Mouse (Mus musculus): ENCODE data around the gene Pde11a.
A peak's percentile ranks its signal among the peaks of the same experiment; 100 is the strongest.

The Pde11a gene

GRCm38 (mm10) chr2:76323185-76323875 lies 15.2 kb downstream of the Pde11a start:
- no peak for DNase-seq (ENCODE audit: low read depth, low spot score)

- DNase-seq (ENCODE audit: low read depth, low spot score) = no peak
Measured at GRCm38 (mm10) chr2:76320336-76320735, 18.2 kb downstream of the Pde11a start.

GRCm38 (mm10) chr2:76319231-76319630 lies 19.3 kb downstream of the Pde11a start:
- no peak for DNase-seq (ENCODE audit: low read depth, low spot score)

GRCm38 (mm10) chr2:76287671-76288070 lies 50.9 kb downstream of the Pde11a start:
- no peak for DNase-seq (ENCODE audit: low read depth, low spot score)

GRCm38 (mm10) chr2:76286288-76286740 lies 52.3 kb downstream of the Pde11a start:
- no peak for DNase-seq (ENCODE audit: low read depth, low spot score)

GRCm38 (mm10) chr2:76285150-76285549 lies 53.4 kb downstream of the Pde11a start:
- no peak for DNase-seq (ENCODE audit: low read depth, low spot score)

GRCm38 (mm10) chr2:76283378-76284132 lies 55.0 kb downstream of the Pde11a start:
- DNase-seq (ENCODE audit: low read depth, low spot score) = peak; percentile 11

- no peak for DNase-seq (ENCODE audit: low read depth, low spot score)
Measured at GRCm38 (mm10) chr2:76269494-76269893, 69.1 kb downstream of the Pde11a start.

- DNase-seq (ENCODE audit: low read depth, low spot score) = no peak
Measured at GRCm38 (mm10) chr2:76267335-76267734, 71.2 kb downstream of the Pde11a start.

- DNase-seq (ENCODE audit: low read depth, low spot score) = no peak
Measured at GRCm38 (mm10) chr2:76266622-76267021, 72.0 kb downstream of the Pde11a start.

- DNase-seq (ENCODE audit: low read depth, low spot score) = no peak
Measured at GRCm38 (mm10) chr2:76264258-76264657, 74.3 kb downstream of the Pde11a start.

GRCm38 (mm10) chr2:76262661-76263060 lies 75.9 kb downstream of the Pde11a start:
- DNase-seq (ENCODE audit: low read depth, low spot score) = no peak

- peak; percentile 13 for DNase-seq (ENCODE audit: low read depth, low spot score)
Measured at GRCm38 (mm10) chr2:76254833-76255232, 83.7 kb downstream of the Pde11a start.

GRCm38 (mm10) chr2:76251379-76251778 lies 87.2 kb downstream of the Pde11a start:
- no peak for DNase-seq (ENCODE audit: low read depth, low spot score)

GRCm38 (mm10) chr2:76248242-76248641 lies 90.3 kb downstream of the Pde11a start:
- DNase-seq (ENCODE audit: low read depth, low spot score) = no peak

- no peak for DNase-seq (ENCODE audit: low read depth, low spot score)
Measured at GRCm38 (mm10) chr2:76239175-76239574, 99.4 kb downstream of the Pde11a start.

GRCm38 (mm10) chr2:76238496-76238895 lies 100.1 kb downstream of the Pde11a start:
- no peak for DNase-seq (ENCODE audit: low read depth, low spot score)

- no peak for DNase-seq (ENCODE audit: low read depth, low spot score)
Measured at GRCm38 (mm10) chr2:76237638-76238420, 100.7 kb downstream of the Pde11a start.

- no peak for DNase-seq (ENCODE audit: low read depth, low spot score)
Measured at GRCm38 (mm10) chr2:76220364-76221108, 118.0 kb downstream of the Pde11a start.

- no peak for DNase-seq (ENCODE audit: low read depth, low spot score)
Measured at GRCm38 (mm10) chr2:76219540-76219939, 119.0 kb downstream of the Pde11a start.

GRCm38 (mm10) chr2:76216146-76216545 lies 122.4 kb downstream of the Pde11a start:
- peak; percentile 9 for DNase-seq (ENCODE audit: low read depth, low spot score)

All from retina, adult 2 months (tissue).